Mouse (Mus musculus) natural killer cell, adult 2 months (primary cell): ENCODE measurements around the gene Tmc6.

ENCODE experiments used
- DNase-seq, 2 experiments: peaks; one replicate each; pipeline ENCODE4 v3.0.0; 2022; ENCODE audit warnings: low spot score in 2 of 2

Tmc6 gene

GRCm38 (mm10) chr11:117781199-117781821 is 688 bp downstream of the Tmc6 start:
- DNase-seq = peak; percentile 75 to 77

GRCm38 (mm10) chr11:117780582-117781111 is 1.4 kb downstream of the Tmc6 start:
- DNase-seq = peak; percentile 93 to 95

DNA sequence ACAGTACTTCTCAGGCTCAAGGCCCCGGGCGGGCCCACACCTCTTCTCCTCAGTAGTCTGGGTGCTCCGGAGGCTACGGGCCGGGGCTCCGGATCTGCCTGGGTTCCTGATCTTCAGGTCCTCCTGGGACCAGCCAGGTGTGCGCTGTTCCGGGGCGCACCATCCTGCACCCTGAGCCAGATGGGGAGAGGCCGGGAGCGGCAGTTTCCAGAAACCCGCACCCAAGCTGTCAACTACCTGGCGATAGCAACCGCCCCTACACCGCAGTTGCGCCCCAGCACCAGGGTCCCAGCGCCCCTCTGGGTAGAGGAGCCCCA is 1.8 kb downstream of the Tmc6 start:
- DNase-seq = no peak

DNA sequence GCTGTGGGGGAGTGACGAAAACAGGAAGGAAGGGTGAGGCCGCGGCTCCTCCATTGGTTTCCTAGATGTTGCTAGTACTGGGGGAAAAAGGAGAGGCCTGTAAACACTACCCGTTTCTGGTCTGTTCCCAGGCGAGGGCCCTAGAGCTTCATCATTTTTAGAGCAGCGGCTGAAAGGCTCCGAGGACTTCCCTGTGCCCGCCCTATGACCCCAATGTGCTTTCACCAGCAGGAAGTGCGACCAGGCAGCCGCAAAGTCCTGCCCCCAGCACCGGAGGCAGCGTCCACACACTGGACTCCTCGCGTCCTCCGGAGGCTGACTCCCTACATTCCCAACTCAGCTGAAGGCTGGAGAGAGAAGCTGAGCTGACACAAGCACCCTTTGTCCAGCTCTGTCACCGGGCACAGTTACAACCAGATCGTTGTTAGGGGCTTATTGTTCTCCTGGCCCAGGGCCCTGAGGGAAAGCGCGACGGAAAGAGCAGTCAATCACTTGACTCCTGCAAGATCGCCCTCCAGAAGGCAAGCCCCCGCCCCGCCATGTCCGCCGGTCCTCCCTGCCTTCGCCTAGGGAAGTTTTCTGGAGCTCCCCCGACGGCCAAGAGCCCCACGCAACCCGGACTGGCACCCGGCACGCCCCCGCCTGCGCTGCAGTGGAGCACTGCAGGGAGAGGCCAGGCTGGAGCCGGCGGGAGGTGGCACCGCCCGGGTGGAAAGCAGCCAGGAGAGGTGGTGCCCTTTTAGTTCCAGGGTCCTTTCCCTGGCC is 2.4 kb downstream of the Tmc6 start:
- DNase-seq = peak; percentile 57 to 60

DNA sequence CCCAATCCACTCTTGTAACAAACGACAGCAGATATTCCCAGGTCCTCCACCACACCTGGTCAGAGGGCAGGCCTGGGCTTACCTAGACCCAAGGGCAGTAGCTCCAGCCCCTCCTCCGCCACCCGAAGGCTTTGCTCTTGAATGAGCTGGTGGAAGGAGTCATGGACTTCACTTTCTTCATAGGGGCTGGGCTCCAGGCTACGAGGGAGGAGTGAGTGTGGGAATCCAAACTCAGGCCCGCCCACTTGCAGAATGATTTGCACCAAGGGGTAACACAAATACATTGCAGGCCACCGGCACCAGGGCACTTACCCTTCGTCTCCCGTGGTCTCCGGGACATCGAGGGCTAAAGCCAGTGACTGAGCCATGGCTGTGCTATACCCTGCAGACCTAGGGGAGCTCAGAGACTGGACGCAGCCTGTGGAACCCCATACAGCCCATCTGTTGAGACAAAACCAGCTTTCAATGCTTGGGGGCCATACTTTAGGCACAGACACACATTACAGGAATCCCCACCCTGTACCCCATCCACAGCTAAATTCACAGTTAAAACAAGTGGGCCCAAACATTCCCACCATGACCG is 3.1 kb downstream of the Tmc6 start:
- no peak for DNase-seq

DNA sequence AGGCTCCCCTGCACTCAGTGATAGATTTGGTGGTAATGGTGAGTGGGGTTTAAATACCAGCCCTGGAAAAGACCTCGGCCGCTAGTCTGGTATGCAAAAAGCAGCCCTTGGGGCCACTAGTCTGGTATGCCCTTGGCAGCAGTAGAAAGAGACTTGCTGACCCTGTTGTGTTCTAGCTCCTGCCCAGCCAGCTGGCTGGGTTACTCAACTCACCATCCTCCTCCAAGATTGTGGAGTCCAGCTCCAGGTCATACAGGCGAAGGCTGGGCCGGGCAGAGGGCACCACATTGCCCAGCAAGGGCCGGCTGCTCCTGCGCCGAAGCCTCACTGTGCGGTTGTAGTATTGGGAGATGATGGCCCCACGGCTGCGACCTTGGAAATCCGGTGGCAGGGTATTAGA is 4.0 kb downstream of the Tmc6 start:
- DNase-seq = no peak

- peak; percentile 48 to 64 for DNase-seq
Observed at GRCm38 (mm10) chr11:117777111-117777510, 4.9 kb downstream of the Tmc6 start.

DNA sequence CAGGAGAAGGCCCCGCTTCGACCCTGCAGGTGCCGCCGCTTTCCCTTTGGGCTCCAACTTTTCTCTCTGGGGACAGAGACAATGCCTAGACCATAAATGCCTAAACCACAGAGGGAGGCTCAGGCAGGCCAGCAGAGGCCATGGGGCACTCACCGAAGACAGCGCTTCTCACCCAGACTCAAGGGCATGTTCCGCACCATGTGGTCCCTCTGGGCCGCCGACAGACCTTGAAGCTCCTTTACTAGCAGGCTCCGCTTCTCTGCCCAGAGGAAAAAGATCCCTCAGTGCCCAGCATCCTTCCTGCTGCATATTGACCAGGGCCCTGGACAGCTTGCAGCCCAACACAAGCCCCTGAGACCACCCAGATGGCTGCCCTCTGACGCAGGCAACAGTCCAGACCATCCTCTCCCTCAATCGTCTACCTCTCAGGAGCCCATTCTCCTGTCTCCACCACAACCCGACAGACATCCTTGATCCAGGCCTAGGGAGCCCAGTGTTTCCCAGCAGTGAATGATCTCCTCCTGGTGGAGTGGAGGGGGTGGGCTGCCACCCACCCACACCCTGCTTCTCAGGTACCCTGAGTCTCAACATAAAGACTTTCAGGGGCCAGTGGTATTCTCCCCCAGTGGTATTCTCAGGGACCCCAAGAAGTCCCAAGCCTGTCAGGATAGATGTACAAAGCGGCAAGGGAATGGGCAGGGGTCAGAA is 5.8 kb downstream of the Tmc6 start:
- DNase-seq = no peak

DNA sequence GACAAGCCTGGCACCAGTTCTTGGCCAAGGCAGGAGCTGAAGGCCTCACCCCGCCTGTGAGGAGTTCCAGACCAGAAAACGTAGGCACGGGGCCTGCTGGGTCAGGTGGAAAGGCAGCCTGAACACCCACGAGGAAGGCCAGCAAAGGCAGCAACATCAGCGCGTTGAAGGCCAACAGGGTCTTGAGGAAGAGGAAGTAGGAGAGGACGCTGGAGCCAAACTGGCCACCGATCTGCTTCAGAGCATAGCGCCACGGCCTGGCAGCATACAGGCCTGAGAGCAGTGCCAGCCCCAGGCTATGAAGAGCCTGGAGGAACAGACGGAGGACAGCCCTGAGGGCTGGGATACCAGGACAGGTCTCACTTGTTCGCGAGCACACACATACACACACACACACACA is 6.5 kb downstream of the Tmc6 start:
- no peak for DNase-seq

DNA sequence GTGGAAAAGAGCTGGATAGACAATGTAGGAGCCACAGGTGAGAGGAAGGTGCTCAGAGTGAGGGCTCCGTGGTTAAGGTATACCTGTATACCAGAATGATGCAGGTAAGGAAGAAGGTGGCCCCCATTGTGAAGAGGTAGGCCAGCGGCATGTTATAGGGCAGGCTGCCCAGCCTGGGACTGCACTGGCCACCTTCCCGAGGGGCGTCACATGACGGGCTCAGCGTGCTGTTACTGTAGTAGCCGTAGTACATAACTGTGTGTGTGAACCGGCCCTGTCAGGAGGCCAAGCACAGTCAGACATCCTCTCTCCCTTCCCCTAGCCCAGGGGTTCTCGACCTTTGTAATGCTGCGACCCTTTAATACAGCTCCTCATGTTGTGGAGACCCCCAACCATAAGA is 7.1 kb downstream of the Tmc6 start:
- DNase-seq = no peak

GRCm38 (mm10) chr11:117772352-117772751 is 9.6 kb downstream of the Tmc6 start:
- no peak for DNase-seq

GRCm38 (mm10) chr11:117770407-117770806 is 11.6 kb downstream of the Tmc6 start:
- DNase-seq = no peak

DNA sequence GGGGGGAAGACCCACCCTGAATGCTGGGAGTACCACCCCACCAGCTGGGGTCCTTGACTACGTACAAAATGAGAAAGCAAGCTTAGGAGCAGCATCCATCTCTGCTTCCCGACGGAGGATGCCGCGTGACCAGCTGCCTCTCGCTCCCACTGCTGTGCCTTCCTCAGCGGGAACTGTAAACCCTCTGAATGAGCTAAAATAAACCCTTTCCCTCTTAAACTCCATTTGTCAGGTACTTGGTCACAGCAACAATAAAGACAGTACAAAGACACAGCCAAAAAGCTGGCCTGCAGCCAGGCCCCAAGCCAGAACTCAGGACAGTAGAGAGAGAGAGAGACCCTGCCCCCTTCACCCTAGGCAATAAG is 12.3 kb downstream of the Tmc6 start:
- no peak for DNase-seq

GRCm38 (mm10) chr11:117768725-117769682 is 13.0 kb downstream of the Tmc6 start:
- no peak for DNase-seq

GRCm38 (mm10) chr11:117766275-117766674 is 15.7 kb downstream of the Tmc6 start:
- DNase-seq = no peak

DNA sequence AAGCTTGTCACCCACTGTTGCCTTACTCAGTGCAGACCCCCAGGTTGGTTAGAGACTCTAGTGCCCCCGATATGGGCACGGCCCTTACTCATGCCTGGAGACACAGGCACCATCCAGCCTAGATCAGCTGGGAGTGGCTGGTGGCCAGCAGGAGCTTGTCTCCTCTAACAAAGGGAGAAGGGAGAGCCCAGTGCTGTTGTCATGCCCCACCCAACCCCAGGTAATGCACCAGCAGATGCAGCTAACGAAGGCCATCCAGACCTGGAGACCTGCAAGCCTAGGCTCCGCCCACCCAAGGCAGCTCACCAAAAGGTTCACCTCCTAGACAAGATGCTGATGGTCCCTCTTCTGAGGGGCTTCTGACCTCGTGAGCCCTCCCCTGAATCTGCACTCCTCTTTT is 16.6 kb downstream of the Tmc6 start:
- DNase-seq = no peak

- no peak for DNase-seq
Observed at GRCm38 (mm10) chr11:117764319-117764718, 17.7 kb downstream of the Tmc6 start.

- no peak for DNase-seq
Observed at GRCm38 (mm10) chr11:117762246-117762645, 19.8 kb downstream of the Tmc6 start.

DNA sequence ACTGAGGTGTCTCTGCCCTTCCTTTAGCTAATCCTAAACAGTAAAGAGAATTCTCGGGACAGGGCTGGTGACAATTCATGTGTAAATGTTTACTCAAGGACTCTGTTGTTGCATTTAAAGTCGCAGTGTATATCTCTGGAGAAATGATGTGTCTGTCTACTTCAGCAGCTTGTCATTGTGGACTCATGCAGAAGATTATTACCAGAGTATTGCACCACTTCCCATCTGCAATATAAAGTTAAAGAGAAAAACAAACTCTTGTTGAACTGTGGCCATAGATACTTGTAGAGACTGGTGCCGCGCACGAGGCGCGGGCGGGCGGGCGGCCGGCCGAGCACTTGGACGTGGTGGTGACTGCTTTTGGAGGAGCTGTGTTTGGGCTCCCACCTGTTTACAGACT is 20.2 kb downstream of the Tmc6 start:
- DNase-seq = no peak

DNA sequence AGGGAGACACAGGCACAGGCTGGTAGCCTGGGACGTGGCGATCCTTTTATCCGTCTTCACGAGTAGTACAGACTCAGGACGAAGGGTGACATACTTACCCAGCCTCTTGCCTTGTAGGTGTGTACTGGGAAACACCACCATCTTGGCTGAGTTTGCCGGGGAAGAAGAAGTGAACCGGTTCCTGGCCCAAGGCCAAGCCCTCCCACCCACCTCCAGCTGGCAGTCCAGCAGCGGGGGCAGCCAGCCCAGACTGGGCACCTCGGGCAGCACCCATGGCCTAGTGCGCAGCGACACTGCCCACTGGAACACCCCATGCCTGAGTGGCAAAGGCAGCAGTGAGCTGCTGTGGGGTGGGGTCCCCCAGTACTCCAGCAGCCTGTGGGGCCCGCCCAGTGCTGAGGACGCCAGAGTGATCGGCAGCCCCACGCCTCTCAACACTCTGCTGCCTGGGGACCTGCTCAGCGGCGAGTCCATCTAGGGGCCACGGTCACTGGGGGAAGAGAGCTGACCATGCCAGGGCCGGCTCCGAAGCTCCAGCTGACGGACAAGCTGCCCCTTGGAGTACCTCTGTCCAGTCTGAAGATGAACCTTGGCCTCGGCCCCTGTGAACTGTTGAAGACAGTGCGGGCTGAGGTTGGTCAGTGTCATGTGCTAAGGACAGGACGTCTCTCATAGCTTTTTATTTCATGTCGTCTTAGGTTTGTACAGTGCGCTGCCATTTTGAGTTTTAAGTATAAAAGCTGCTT is 21.5 kb downstream of the Tmc6 start:
- no peak for DNase-seq

DNA sequence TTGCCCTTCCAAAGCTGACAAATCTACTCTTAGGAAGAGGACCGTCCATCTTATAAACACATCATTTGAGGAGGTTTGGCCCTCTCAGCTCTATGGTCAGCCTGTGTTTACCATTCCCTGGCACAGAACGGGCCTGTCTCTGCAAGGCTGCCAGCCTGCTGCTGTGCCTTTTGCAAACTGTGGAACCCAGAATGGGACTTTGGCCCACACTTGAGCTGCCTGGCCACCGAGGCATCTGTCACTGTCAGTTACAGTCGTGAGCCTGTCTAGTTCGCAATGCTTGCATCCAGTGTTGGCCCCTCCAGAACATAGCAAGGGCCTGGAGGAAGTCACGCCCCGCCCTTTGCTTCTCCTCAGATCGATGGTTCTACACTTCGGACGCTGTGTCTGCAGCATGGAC is 22.7 kb downstream of the Tmc6 start:
- DNase-seq = no peak
